Mouse (Mus musculus) midbrain, embryonic 12.5 days (tissue): ENCODE data around the gene Prdm8. TPM values are rescaled to one million over a fixed set of nuclear protein-coding genes. Genes with fewer than 3 reads are reported as not detected.

Experiments used
- ATAC-seq: fragments of 200-750 bp; cut with Nextera tagmentation; 2 replicates; pipeline ENCODE4 v1.8.0; 2017; ENCODE audit warnings: low read depth, moderate TSS enrichment, moderate library complexity; ENCODE audit not compliant: low FRiP score
- H3K27ac ChIP-seq: fragments of 300-500 bp; sonication (generic); replicated peaks from 2 replicates; pipeline ENCODE4 v1.5.1; 2016; ENCODE audit warnings: mild to moderate bottlenecking
- H3K27me3 ChIP-seq: fragments of 300-500 bp; sonication (generic); 2 replicates; pipeline ENCODE4 v1.6.1; 2016; ENCODE audit warnings: mild to moderate bottlenecking
- H3K36me3 ChIP-seq: fragments of 300-500 bp; sonication (generic); 2 replicates; pipeline ENCODE4 v1.6.1; 2016
- H3K4me1 ChIP-seq: fragments of 300-500 bp; sonication (generic); 2 replicates; pipeline ENCODE4 v1.6.1; 2016
- H3K4me2 ChIP-seq: fragments of 300-500 bp; sonication (generic); replicated peaks from 2 replicates; pipeline ENCODE4 v1.6.1; 2016; ENCODE audit warnings: mild to moderate bottlenecking, moderate library complexity
- H3K4me3 ChIP-seq: fragments of 300-500 bp; sonication (generic); 2 replicates; pipeline ENCODE4 v1.5.1; 2016; ENCODE audit warnings: mild to moderate bottlenecking
- H3K9ac ChIP-seq: fragments of 300-500 bp; sonication (generic); replicated peaks from 2 replicates; pipeline ENCODE4 v1.6.1; 2016; ENCODE audit warnings: mild to moderate bottlenecking, moderate library complexity
- H3K9me3 ChIP-seq: fragments of 300-500 bp; sonication (generic); 2 replicates; pipeline ENCODE4 v1.6.1; 2016; ENCODE audit warnings: mild to moderate bottlenecking
- WGBS: fragments of 180-500 bp; shearing (Covaris S2); methylation state at CpG from one replicate; pipeline ENCODE4 v1.1.7; 2016; 5-methylcytosine and 5-hydroxymethylcytosine counted together
- polyA plus RNA-seq: library from polyadenylated mRNA; unstranded; fragments of >200 nt; fragmentation: Nextera tagmentation; extraction: Ambion mirVana; gene quantifications from 2 replicates; pipeline ENCODE4 v1.2.1, GENCODE M21; 2016

Gene Prdm8
- polyA plus RNA-seq, 1 experiment from 2014 or later: 1.7 TPM

- H3K4me1 ChIP-seq: peaks cover 25% of the 10 kb centered on the region
- H3K27ac ChIP-seq: no peak overlapping the region
- H3K9me3 ChIP-seq: no peaks in the 10 kb centered on the region
- H3K27me3 ChIP-seq: peaks cover 90% of the 10 kb centered on the region
- H3K9ac ChIP-seq: no peak overlapping the region
- no peak overlapping the region for H3K4me3 ChIP-seq
- ATAC-seq: no peak
- H3K4me2 ChIP-seq: no peak overlapping the region
- H3K36me3 ChIP-seq: no peaks in the 10 kb centered on the region
These were observed 6.7 kb downstream of the Prdm8 start for GRCm38 (mm10) chr5:98173694-98174093.

- Histone ChIP-seq H3K9ac (no peak overlapping the region), H3K4me2 (peak overlapping the region; percentile 51), H3K27me3 (peaks cover 80% of the 10 kb centered on the region), H3K4me1 (peaks cover 40% of the 10 kb centered on the region), H3K4me3 (peak overlapping the region; percentile 42), H3K27ac (no peak overlapping the region), H3K9me3 (no peaks in the 10 kb centered on the region), H3K36me3 (no peaks in the 10 kb centered on the region)
- WGBS: 0% methylated on average over 12 of the region's 12 CpGs
- no peak for ATAC-seq
These were observed 12.6 kb downstream of the Prdm8 start for GRCm38 (mm10) chr5:98179606-98180005.

- peak overlapping the region; percentile 51; the same call in 1 of the 2 replicates for H3K9ac ChIP-seq
- under 1% methylated on average over 19 of the region's 19 CpGs for WGBS
- H3K4me3 ChIP-seq: peak overlapping the region; percentile 42
- peak; percentile 36 for ATAC-seq
- no peaks in the 10 kb centered on the region for H3K9me3 ChIP-seq
- H3K36me3 ChIP-seq: no peaks in the 10 kb centered on the region
- peaks cover 46% of the 10 kb centered on the region for H3K4me1 ChIP-seq
- H3K27ac ChIP-seq: peak overlapping the region; percentile 74; the same call in 1 of the 2 replicates
- H3K27me3 ChIP-seq: peaks cover 80% of the 10 kb centered on the region
- peak overlapping the region; percentile 51 for H3K4me2 ChIP-seq
These were observed 13.5 kb downstream of the Prdm8 start for GRCm38 (mm10) chr5:98180461-98180887.

GRCm38 (mm10) chr5:98180888-98181635 is 14.1 kb downstream of the Prdm8 start:
- peak overlapping the region; percentile 51 for H3K9ac ChIP-seq
- H3K4me1 ChIP-seq: peaks cover 51% of the 10 kb centered on the region
- peak overlapping the region; percentile 42 for H3K4me3 ChIP-seq
- H3K4me2 ChIP-seq: peak overlapping the region; percentile 51
- no peaks in the 10 kb centered on the region for H3K9me3 ChIP-seq
- H3K36me3 ChIP-seq: no peaks in the 10 kb centered on the region
- peaks cover 81% of the 10 kb centered on the region for H3K27me3 ChIP-seq
- under 1% methylated on average over 27 of the region's 27 CpGs for WGBS
- peak; percentile 35 for ATAC-seq
- H3K27ac ChIP-seq: peak overlapping the region; percentile 74

- ATAC-seq: peak; percentile 38
These were observed 14.9 kb downstream of the Prdm8 start for GRCm38 (mm10) chr5:98181686-98182602.

GRCm38 (mm10) chr5:98182603-98182920 is 15.6 kb downstream of the Prdm8 start:
- H3K27ac ChIP-seq: no peak overlapping the region
- H3K9ac ChIP-seq: no peak overlapping the region
- no peaks in the 10 kb centered on the region for H3K9me3 ChIP-seq
- peak overlapping the region; percentile 51 for H3K4me2 ChIP-seq
- peak; percentile 70 for ATAC-seq
- 0% methylated on average over 5 of the region's 5 CpGs for WGBS
- peak overlapping the region; percentile 42 for H3K4me3 ChIP-seq
- peaks cover 58% of the 10 kb centered on the region for H3K4me1 ChIP-seq
- no peaks in the 10 kb centered on the region for H3K36me3 ChIP-seq
- peaks cover 78% of the 10 kb centered on the region for H3K27me3 ChIP-seq

More at GRCm38 (mm10) chr5:98181686-98182602, 14.9 kb downstream of the Prdm8 start:
- Histone ChIP-seq H3K27ac (peak overlapping the region; percentile 74), H3K36me3 (no peaks in the 10 kb centered on the region), H3K27me3 (peaks cover 80% of the 10 kb centered on the region), H3K4me2 (peak overlapping the region; percentile 51), H3K4me1 (peaks cover 58% of the 10 kb centered on the region), H3K9ac (peak overlapping the region; percentile 51), H3K4me3 (peak overlapping the region; percentile 42), H3K9me3 (no peaks in the 10 kb centered on the region)
- 1% methylated on average over 16 of the region's 16 CpGs for WGBS

- no peak overlapping the region for H3K27ac ChIP-seq
These were observed 16.1 kb downstream of the Prdm8 start for GRCm38 (mm10) chr5:98183031-98183595.

GRCm38 (mm10) chr5:98184281-98184910 is 17.4 kb downstream of the Prdm8 start:
- Histone ChIP-seq H3K36me3 (no peaks in the 10 kb centered on the region), H3K4me3 (peak overlapping the region; percentile 54), H3K27ac (no peak overlapping the region), H3K9ac (no peak overlapping the region), H3K4me2 (peak overlapping the region; percentile 92), H3K27me3 (peaks cover 80% of the 10 kb centered on the region), H3K9me3 (no peaks in the 10 kb centered on the region), H3K4me1 (peaks cover 59% of the 10 kb centered on the region)
- WGBS: 3% methylated on average over 17 of the region's 17 CpGs
- ATAC-seq: no peak

More at GRCm38 (mm10) chr5:98183031-98183595, 16.1 kb downstream of the Prdm8 start:
- peaks cover 58% of the 10 kb centered on the region for H3K4me1 ChIP-seq
- H3K9ac ChIP-seq: no peak overlapping the region
- WGBS: 3% methylated on average over 14 of the region's 14 CpGs
- H3K27me3 ChIP-seq: peaks cover 80% of the 10 kb centered on the region
- H3K4me2 ChIP-seq: peak overlapping the region; percentile 51
- H3K9me3 ChIP-seq: no peaks in the 10 kb centered on the region
- peak overlapping the region; percentile 42 for H3K4me3 ChIP-seq
- no peak for ATAC-seq
- H3K36me3 ChIP-seq: no peaks in the 10 kb centered on the region

GRCm38 (mm10) chr5:98184971-98185805 is 18.2 kb downstream of the Prdm8 start:
- ATAC-seq: peak; percentile 24
- H3K27ac ChIP-seq: no peak overlapping the region; the same call in 1 of the 2 replicates
- H3K4me1 ChIP-seq: peaks cover 54% of the 10 kb centered on the region

GRCm38 (mm10) chr5:98185806-98186751 is 19.1 kb downstream of the Prdm8 start:
- Histone ChIP-seq H3K27ac (no peak overlapping the region; the same call in 1 of the 2 replicates), H3K4me3 (peak overlapping the region; percentile 54), H3K9me3 (no peaks in the 10 kb centered on the region), H3K9ac (peak overlapping the region; percentile 60), H3K4me2 (peak overlapping the region; percentile 92), H3K27me3 (peaks cover 82% of the 10 kb centered on the region), H3K4me1 (peaks cover 45% of the 10 kb centered on the region), H3K36me3 (no peaks in the 10 kb centered on the region)
- WGBS: under 1% methylated on average over 68 of the region's 106 CpGs
- ATAC-seq: peak; percentile 24

More at GRCm38 (mm10) chr5:98184971-98185805, 18.2 kb downstream of the Prdm8 start:
- Histone ChIP-seq H3K9ac (peak overlapping the region; percentile 60), H3K4me2 (peak overlapping the region; percentile 92), H3K27me3 (peaks cover 81% of the 10 kb centered on the region), H3K4me3 (peak overlapping the region; percentile 54), H3K36me3 (no peaks in the 10 kb centered on the region), H3K9me3 (no peaks in the 10 kb centered on the region)
- WGBS: 0% methylated on average over 80 of the region's 89 CpGs
